Mouse (Mus musculus): ENCODE results near the gene Lrrc4.

Lrrc4 gene

GRCm38 (mm10) chr6:28831011-28831853 is at the start of gene Lrrc4:
TSS of gene Lrrc4 (minus strand) at chr6:28831747.
- DNase-seq = no peak

- DNase-seq = no peak
Observed at GRCm38 (mm10) chr6:28880909-28881308, 49.4 kb upstream of the Lrrc4 start.

- DNase-seq = no peak
Observed at GRCm38 (mm10) chr6:28879315-28879714, 47.8 kb upstream of the Lrrc4 start.

- DNase-seq = no peak
Observed at GRCm38 (mm10) chr6:28877945-28878666, 46.6 kb upstream of the Lrrc4 start.

- DNase-seq = no peak
Observed at GRCm38 (mm10) chr6:28876492-28876891, 44.9 kb upstream of the Lrrc4 start.

DNA sequence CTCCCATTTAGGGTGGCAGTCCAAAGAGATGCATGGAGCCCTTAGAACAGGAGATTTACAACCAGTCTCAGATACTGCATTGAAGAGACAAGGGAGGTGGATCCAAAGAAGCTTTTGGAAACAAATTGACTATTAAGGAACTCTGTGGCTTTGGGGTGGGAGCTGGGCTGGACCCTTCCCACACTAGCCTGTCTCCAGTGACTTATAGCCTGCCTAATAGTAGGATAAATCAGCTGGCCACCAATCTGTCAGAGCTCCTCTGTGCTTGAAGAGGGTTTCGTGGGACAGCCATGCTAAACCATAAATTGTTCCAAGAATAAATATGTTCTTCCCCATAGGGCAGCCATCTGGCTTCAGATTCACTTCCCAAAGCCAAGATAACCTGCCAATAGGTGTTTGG is 43.8 kb upstream of the Lrrc4 start:
- no peak for DNase-seq

GRCm38 (mm10) chr6:28874759-28875158 is 43.2 kb upstream of the Lrrc4 start:
- no peak for DNase-seq

GRCm38 (mm10) chr6:28874053-28874452 is 42.5 kb upstream of the Lrrc4 start:
- no peak for DNase-seq

GRCm38 (mm10) chr6:28872421-28872795 is 40.9 kb upstream of the Lrrc4 start:
- DNase-seq = no peak

DNA sequence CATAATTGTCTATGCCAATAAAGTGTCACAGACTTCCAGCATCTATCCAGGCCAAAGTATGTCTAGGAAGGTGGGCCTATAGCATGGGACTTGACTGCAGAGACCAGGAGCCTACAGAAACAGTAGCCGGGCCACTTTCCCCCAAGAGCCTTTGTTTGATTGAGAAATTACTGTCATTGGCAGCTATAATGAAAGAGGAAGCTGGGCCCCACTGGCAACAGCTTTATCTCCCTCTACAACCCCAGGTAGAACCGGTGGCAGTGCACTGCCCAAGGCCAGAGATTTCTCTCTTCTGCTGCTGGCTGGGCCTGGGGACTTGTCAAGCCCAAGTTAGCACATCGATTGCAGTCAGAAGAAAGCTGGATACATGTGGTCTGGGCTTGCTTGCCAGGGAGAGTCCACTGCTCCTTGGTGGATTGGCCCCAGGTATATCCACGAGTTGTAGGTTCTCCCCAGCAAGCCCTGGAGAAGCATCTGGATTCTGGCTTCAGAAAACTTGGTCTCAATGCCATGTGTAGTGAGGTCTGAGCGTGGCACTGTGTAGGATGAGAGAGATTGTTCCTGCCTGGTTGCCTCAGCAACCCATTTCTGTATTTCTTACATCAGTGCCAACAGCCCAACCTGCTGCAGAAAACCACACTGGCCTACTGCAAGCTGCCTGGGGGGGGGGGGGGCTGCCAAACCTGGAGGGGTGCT is 40.3 kb upstream of the Lrrc4 start:
- DNase-seq = no peak

- no peak for DNase-seq
Observed at GRCm38 (mm10) chr6:28867516-28868251, 36.1 kb upstream of the Lrrc4 start.

DNA sequence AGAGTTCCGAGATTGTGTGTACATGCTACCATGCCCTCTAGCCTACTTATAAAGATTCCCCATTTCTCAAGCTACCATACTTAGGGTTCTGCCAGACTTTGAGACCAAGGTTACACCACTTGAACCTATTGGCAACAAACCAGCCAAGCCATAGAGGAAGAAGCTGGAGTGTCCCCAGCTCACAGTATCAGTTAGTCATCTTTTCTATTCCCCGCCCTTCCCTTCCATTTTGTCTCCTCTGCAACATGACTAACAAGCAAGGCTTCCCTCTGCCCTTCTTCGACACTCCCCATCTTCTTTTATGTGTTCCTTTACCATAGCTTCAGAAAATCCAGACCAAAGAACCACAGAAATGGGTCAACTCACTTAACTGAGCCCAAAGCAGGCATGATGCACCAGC is 34.7 kb upstream of the Lrrc4 start:
- DNase-seq = no peak

DNA sequence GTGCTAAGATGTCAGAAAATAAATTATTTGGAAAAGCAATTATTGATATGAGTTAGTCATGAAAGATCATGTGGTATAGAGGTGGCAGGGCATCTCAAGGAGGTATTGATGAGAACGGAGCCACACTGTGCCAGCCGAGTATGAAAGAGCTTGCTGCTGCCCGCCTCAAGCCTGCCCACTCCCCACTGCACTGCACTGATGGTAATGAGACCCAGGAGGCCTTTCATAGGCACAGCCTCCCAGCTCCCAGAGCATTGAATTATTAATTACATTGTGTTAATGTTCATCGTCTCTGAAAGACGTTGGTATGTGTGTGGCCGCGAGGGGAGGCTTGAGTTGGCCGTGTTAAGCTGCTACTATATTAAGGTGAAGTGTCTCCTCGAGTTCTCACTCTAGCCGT is 33.6 kb upstream of the Lrrc4 start:
- no peak for DNase-seq

GRCm38 (mm10) chr6:28864684-28865083 is 33.1 kb upstream of the Lrrc4 start:
- no peak for DNase-seq

DNA sequence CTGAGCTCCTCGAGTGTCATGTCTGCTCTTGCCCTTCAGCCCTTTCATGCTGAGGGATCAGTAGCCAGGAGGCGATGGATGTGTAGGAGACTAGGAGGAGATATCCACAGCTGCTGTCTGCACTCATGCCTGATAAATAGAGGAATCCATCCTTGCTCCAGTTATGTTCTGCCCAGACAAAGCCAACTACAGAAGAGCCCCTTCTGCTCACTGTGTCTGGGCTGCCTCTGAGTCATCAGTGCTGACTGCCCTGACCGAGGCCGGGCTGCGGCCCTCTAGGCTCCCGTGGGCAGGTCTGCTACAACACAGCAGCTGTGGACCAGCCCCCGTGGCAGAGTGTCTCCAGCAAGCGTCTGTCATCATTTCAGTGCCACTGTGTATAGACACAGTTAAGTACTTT is 30.8 kb upstream of the Lrrc4 start:
- DNase-seq = no peak

GRCm38 (mm10) chr6:28860922-28861321 is 29.4 kb upstream of the Lrrc4 start:
- DNase-seq = no peak

GRCm38 (mm10) chr6:28860450-28860849 is 28.9 kb upstream of the Lrrc4 start:
- DNase-seq = no peak

DNA sequence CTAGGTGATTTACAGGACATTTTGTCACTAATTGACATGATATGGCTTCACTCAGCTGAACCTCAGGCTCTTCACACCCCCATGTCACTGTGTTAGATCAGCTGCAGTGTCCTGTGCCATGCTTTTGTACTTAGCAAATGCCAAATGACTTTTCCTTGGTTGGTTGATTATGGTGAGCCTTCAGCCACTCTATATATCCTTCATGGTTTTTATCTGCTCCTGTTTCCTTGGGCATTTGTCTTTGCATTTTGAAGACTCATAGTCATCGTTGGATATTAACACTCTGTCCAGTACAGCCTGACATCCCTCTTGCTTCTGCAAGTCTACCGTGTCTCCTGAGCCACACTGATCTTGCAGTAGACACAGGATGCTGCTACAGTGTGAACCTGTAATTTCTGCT is 27.5 kb upstream of the Lrrc4 start:
- DNase-seq = no peak

DNA sequence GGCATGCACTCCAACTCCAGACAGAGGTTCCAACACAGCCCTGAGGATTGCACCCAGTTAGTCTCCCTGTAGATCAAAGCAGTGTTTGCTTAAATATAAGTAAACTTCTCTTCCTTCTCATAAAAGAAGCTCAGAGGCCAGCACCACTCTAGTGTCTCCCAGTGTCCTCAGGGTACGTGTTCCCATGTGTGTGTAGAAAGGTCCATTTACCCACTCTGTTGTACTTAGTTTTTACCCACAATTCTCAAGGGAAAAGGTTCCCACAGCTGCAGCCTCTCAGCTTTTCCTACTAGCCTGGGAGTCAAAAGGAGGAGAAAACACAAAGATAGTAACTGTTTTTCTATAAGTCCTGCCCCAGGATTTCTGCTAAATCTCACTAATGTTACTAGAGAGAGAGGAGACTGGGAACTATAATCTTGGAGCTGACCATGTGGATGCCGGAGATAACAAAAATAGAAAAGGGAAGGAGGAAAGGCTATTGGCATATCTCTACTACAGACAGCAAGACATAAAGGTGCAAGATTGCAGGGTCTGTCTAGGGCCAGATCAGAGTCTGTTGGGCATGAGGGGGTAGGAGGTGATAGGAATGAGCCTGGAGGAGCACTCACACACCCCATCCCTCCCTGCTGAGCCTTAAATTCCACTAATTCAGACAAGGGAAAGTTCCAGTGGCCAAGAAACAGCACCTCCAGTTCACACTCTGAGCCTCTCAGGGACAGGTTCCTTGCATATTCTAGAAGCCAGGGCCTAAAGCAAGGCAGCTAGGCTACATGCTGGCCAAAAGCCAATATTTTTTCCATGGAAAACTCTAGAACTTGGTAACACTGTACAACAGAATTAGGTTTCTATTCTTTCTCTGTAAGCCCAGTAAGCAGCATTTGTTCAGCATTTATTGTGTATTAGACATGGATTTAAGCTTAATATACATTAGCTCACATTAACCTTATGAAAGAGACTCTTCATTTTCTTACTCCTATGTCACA is 25.9 kb upstream of the Lrrc4 start:
- DNase-seq = no peak

GRCm38 (mm10) chr6:28856789-28857188 is 25.2 kb upstream of the Lrrc4 start:
- no peak for DNase-seq

DNA sequence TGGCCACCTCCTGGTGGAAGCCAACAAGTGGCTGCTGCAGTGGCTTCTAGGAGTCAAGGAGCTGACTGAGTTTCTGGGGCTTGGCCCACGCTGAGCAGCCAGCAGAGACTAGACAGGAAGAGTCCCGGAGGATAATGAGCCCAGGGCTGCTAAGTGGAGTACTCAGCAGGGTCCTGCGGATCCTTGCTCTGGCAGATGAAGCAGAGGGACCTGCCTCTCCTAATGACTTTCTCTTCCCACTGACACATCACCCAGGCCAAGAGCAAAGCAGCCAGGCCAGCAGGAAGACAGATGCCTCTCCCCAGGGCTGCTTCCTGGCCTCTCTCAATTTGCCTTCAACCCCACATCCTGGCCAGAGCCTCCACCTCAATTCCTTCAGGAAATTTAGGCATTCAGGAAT is 23.9 kb upstream of the Lrrc4 start:
- DNase-seq = no peak

GRCm38 (mm10) chr6:28854598-28854997 is 23.1 kb upstream of the Lrrc4 start:
- DNase-seq = no peak

All from right cerebral cortex, postnatal 14 days (tissue).